Mouse (Mus musculus): Measurements from ENCODE around the gene Mucl3. TPM values are rescaled to one million over a fixed set of nuclear protein-coding genes. Genes with fewer than 3 reads are reported as not detected.

Mucl3 gene
- polyA plus RNA-seq, 1 experiment from 2014 or later = 0.24 TPM

DNA sequence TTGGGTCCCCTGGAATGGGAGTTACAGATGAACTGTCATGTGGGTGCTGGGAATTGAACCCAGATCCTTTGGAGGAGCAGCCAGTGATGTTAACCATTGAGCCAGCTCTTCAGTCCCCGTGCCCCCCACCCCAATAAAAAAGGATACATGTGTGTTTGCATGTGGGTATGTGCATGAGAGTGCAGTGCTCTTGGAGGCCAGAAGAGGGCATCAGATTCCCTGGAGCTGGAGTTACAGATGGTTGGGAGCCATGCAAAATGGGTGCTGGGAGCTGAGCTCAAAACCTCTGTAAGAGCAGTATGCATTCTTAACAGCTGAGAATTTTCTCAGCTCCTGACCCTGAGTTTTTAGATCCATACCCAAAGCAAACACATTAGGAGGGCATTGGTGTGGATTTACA, 56.2 kb downstream of the Mucl3 start:
- Histone ChIP-seq H3K36me3 (no peaks in the 10 kb centered on the region), H3K9me3 (no peaks in the 10 kb centered on the region; the same call in 1 of the 2 replicates), H3K4me3 (no peak overlapping the region), H3K4me1 (replicated peaks) (peaks cover 9% of the 10 kb centered on the region), H3K27me3 (no peaks in the 10 kb centered on the region), H3K4me2 (no peak overlapping the region), H3K27ac (replicated peaks) (no peak overlapping the region), H3K9ac (no peak overlapping the region)
- WGBS = 74% methylated on average over 1 of the region's 1 CpGs
- ATAC-seq (ENCODE audit: low read depth) = no peak

Other genes with a start within 250 kb of the Mucl3 start
- gene H2-Q6, start 218.8 kb downstream of the Mucl3 start, polyA plus RNA-seq (2015; fragmentation: Nextera tagmentation; extraction: Ambion mirVana) = 0.37 and 0.42 TPM in 2 replicates
- gene H2-Q7, start 204.5 kb downstream of the Mucl3 start, polyA plus RNA-seq (2015; fragmentation: Nextera tagmentation; extraction: Ambion mirVana) = 3.4 and 4.0 TPM in 2 replicates
- not detected in 2 replicates for gene H2-Q10, start 173.6 kb downstream of the Mucl3 start, polyA plus RNA-seq (2015; fragmentation: Nextera tagmentation; extraction: Ambion mirVana)
- gene Pou5f1, start 137.7 kb downstream of the Mucl3 start, polyA plus RNA-seq (2015; fragmentation: Nextera tagmentation; extraction: Ambion mirVana) = not detected in 2 replicates
- gene Tcf19, start 126.9 kb downstream of the Mucl3 start, polyA plus RNA-seq (2015; fragmentation: Nextera tagmentation; extraction: Ambion mirVana) = 14.4 and 15.6 TPM in 2 replicates
- 6.4 and 7.4 TPM in 2 replicates for gene Cchcr1, start 126.6 kb downstream of the Mucl3 start, polyA plus RNA-seq (2015; fragmentation: Nextera tagmentation; extraction: Ambion mirVana)
- 0.47 and 0.99 TPM in 2 replicates for gene Psors1c2, start 110.5 kb downstream of the Mucl3 start, polyA plus RNA-seq (2015; fragmentation: Nextera tagmentation; extraction: Ambion mirVana)
- gene Cdsn, start 91.6 kb downstream of the Mucl3 start, polyA plus RNA-seq (2015; fragmentation: Nextera tagmentation; extraction: Ambion mirVana) = not detected in 2 replicates
- not detected in 2 replicates for gene 2300002M23Rik, start 76.2 kb downstream of the Mucl3 start, polyA plus RNA-seq (2015; fragmentation: Nextera tagmentation; extraction: Ambion mirVana)
- not detected in 2 replicates for gene Sfta2, start 42.1 kb downstream of the Mucl3 start, polyA plus RNA-seq (2015; fragmentation: Nextera tagmentation; extraction: Ambion mirVana)
- not detected in 2 replicates for gene Gm9573, start 17.1 kb downstream of the Mucl3 start, polyA plus RNA-seq (2015; fragmentation: Nextera tagmentation; extraction: Ambion mirVana)
- 10.6 and 11.3 TPM in 2 replicates for gene Vars2, start 23.9 kb upstream of the Mucl3 start, polyA plus RNA-seq (2015; fragmentation: Nextera tagmentation; extraction: Ambion mirVana)
- gene Gtf2h4, start 30.0 kb upstream of the Mucl3 start, polyA plus RNA-seq (2015; fragmentation: Nextera tagmentation; extraction: Ambion mirVana) = 25.5 and 28.8 TPM in 2 replicates
- 119 and 122 TPM in 2 replicates for gene Ddr1, start 60.9 kb upstream of the Mucl3 start, polyA plus RNA-seq (2015; fragmentation: Nextera tagmentation; extraction: Ambion mirVana)
- gene Ier3, start 178.0 kb upstream of the Mucl3 start, polyA plus RNA-seq (2015; fragmentation: Nextera tagmentation; extraction: Ambion mirVana) = 11.2 and 11.6 TPM in 2 replicates
- 93.6 and 96.5 TPM in 2 replicates for gene Flot1, start 179.5 kb upstream of the Mucl3 start, polyA plus RNA-seq (2015; fragmentation: Nextera tagmentation; extraction: Ambion mirVana)
- 1,686 and 1,692 TPM in 2 replicates for gene Tubb5, start 194.6 kb upstream of the Mucl3 start, polyA plus RNA-seq (2015; fragmentation: Nextera tagmentation; extraction: Ambion mirVana)
- 7.2 and 9.6 TPM in 2 replicates for gene Mdc1, start 197.8 kb upstream of the Mucl3 start, polyA plus RNA-seq (2015; fragmentation: Nextera tagmentation; extraction: Ambion mirVana)
- 28.2 and 29.0 TPM in 2 replicates for gene Nrm, start 217.6 kb upstream of the Mucl3 start, polyA plus RNA-seq (2015; fragmentation: Nextera tagmentation; extraction: Ambion mirVana)
- gene Ppp1r18, start 221.9 kb upstream of the Mucl3 start, polyA plus RNA-seq (2015; fragmentation: Nextera tagmentation; extraction: Ambion mirVana) = 28.9 and 33.6 TPM in 2 replicates
- gene Dhx16, start 236.1 kb upstream of the Mucl3 start, polyA plus RNA-seq (2015; fragmentation: Nextera tagmentation; extraction: Ambion mirVana) = 31.0 and 39.6 TPM in 2 replicates

Data from neural tube, embryonic 13.5 days (tissue).